Mouse (Mus musculus): Measurements from ENCODE around the gene 2310011J03Rik. TPM values are rescaled to one million over a fixed set of nuclear protein-coding genes. Genes with fewer than 3 reads are reported as not detected.
A peak's percentile ranks its signal among the peaks of the same experiment; 100 is the strongest.

Gene 2310011J03Rik
- total RNA-seq, 2 experiments from 2014 or later: 19.9 to 21.0 TPM

DNA sequence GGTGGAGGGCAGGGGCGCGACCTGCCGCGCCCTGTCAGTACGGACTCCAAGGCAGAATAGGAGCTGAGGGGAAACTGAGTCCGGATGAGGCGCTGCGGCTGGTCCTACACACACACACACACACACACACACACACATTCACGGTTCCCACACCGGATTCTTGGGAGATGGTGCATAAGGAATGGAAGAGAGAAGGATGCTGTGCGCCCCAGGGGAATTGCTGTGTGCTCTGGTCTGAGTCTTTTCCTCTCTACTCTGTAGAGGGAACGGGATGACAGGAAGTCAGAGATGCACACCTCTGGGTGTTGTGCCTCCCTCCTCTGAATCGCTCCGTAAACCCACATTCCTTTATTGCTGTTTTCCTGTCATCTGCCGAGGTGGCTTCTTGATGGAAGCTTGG is 21.0 kb downstream of the 2310011J03Rik start:
- no peak for DNase-seq (ENCODE audit: extremely low spot score in 1 of 2, low spot score in 2 of 2)
- intact Hi-C loops (cut with DNase I): no loop called here

DNA sequence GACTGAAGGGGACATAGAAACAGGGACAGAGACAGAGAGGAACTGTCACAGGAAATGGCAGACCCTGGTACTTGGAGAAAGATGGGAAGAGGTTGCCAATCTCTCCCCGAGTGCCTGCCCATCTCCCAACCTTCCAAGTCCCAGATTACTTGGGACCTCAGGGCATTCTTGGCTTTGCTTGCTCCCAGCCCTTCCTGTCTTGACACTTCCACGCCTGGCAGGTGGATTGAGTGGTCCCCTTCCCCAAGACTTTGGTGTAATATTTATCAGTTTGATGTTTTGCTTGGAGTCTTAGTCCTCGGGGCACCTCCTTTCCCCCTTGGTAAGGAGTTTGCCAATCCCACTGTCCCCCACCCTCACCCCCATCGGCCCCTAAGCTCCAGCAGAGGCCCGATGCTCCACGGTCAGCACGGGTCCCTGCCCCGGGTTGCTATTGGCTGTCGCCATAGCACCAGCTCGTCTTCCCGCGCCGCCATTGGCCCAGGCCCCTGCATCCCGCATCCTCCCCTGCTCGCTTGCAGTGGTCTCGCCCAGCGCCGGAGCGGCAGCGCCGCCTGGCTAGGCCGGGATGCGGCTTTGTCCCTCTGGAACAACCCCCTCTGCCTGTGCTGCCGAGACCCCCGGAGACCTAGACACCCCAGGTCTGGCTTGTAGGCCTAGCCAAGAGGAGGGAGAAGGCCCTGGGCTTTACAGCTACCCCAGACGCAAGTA is 21.6 kb downstream of the 2310011J03Rik start:
- intact Hi-C loops (cut with DNase I): no loop called here
- peak; percentile 92 to 94 for DNase-seq (ENCODE audit: extremely low spot score in 1 of 2, low spot score in 2 of 2)

DNA sequence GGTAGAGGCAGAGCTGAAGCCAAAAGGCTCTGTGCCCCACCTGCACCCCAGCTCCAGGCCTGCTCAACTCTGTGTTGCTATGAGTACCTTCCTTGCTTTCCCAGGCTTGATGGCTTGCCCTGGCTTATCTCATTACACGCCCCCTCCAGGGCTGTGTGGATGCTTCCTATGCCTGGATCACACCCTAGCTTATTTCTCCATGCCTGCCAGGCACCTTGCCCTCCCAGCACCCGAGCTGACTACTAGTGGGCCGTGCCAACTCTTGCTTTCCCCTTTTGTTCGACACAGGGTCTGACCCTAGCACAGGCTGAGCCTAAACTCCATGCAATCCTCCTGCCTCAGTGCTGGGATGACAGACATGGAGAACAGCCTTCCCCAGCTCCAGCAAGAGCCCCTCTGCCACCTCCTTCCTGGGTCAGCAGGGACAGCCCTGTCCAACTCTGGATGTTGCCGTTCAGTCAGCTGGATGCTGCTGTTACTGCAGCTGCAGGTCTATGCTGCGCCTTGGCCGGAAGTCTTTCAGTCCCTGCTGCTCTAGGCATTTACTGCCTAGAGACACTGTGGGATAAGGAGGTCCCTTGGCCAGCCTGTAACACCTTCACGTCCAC is 22.7 kb downstream of the 2310011J03Rik start:
- intact Hi-C loops (cut with DNase I): no loop called here

DNA sequence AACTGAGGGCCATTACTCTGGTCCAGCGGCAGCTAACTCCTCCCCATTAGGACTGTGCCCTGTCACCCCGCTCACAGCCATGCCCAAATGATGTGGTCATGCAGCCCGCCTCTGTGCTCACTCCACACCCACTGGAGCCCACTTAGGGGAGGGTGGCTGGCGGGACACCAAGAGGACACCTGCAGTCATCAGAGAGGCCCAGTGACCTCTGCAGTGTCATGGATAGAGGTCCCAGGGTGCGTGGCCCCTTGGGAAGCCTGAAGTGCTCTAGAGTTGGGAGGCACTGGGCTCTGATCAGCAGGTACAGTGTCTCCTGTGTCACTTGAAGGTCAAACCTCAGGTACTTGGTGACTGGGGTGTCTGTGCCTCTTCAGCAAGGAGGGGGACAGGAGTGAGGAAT is 23.5 kb downstream of the 2310011J03Rik start:
- no peak for DNase-seq (ENCODE audit: extremely low spot score in 1 of 2, low spot score in 2 of 2)
- intact Hi-C loops (cut with DNase I): no loop called here

More for the DNA sequence above, 22.7 kb downstream of the 2310011J03Rik start:
- DNase-seq (ENCODE audit: extremely low spot score in 1 of 2, low spot score in 2 of 2): no peak

DNA sequence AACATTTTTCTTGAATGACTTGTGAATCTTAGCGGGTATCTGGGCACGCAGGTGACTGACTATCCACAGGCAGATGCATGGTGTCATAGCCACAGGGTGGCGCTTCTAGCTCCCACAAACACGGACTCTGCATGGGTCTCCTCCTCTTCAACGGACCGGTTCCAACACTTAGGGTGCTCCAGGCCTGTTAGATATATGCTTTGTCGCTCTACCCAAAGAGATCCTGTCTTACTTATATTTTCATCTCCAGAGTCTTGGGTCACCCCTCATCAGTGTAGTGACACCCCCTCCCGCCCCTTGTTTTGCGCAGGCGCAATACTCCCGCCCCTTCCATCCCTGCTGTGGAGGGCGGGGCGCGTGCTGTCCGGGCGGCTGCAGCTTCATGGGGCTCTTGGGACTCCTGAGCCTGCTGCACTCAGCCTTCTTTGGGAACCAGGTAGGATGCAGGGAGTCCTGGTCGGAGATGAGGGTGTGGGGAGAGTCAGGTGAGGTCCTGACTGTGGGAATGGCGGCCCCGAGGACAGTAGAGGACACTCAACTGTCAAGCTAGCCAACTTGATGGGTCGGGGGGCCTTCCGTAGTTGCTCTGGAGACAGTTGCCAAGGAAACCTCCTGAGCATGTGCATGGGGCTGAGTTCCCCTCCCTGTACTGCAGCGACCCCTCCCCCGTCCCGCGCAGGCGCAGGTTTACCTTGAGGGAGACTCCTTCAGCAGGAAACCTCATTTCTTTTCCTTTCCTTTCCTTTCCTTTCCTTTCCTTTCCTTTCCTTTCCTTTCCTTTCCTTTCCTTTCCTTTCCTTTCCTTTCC is 24.5 kb downstream of the 2310011J03Rik start, which contains the start of gene Apc2:
Gene Apc2 (plus strand): TSS at position 360 of the 808 bp plus-strand sequence.
- intact Hi-C loops (cut with DNase I): no loop called here
- peak; percentile 79 to 83 for DNase-seq (ENCODE audit: extremely low spot score in 1 of 2, low spot score in 2 of 2)

DNA sequence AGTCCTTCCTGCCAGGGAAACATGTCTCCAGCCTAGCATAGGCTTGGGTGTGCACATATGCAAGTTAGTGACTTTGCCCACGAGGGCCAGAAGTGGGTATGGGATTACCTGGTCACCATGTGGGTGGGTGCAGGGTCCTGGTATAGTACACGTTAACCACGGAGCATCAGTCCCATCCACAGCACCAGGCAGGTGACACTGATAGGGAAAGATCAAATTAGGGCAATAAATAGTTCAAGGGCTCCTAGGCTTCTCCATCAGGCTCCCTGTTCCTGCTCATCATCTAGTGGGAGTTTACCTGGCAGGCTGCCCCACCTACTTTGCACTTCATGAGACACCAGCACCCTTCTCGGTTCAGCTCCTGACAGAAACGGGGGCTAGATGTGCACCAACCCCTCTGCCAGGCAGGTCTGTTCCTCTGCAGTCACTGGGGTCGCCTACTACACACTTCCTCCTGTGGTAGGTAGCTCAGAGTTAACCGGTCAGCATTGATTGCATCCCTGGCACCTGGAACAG is 25.5 kb downstream of the 2310011J03Rik start:
- intact Hi-C loops (cut with DNase I): no loop called here
- no peak for DNase-seq (ENCODE audit: extremely low spot score in 1 of 2, low spot score in 2 of 2)

DNA sequence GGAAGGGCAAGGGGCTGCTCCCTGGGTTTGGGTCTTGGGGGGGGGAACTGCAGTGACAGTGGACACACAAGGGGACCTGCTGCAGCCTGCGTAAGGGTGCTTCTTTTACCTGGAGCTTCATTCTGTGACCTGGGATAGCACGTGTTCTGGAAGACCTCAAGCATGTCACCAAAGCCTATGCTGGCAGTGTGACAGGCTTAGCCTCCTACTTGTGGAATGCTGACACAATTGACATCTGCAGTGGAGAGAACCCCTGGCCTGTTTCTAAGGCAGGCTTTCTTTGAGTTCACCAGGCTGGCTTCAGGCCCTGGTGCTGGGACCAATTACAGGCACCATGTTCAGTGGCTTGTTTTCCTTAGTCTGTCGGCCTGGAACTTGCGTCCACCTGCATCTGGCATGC is 26.0 kb downstream of the 2310011J03Rik start:
- no peak for DNase-seq (ENCODE audit: extremely low spot score in 1 of 2, low spot score in 2 of 2)
- intact Hi-C loops (cut with DNase I): no loop called here

DNA sequence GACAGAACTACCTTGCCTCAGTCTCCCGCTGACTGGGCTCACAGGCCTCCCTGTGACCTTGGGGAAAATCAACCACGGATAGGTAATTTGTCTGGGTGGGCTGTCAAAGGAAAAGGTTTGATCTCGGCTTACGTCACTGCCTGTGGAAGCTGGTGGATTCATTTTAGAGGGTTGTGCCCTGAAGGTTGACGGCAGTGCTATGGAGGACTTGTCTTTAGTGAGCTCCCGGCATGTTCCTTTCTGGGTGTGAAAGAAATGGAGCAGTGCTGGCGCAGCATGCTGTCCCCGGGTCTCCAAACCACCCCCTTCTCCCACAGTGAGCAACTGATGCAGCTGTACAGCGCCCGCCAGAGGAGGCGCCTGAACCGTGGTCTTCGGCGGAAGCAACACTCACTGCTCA is 27.0 kb downstream of the 2310011J03Rik start:
- intact Hi-C loops (cut with DNase I): no loop called here
- DNase-seq (ENCODE audit: extremely low spot score in 1 of 2, low spot score in 2 of 2): no peak

DNA sequence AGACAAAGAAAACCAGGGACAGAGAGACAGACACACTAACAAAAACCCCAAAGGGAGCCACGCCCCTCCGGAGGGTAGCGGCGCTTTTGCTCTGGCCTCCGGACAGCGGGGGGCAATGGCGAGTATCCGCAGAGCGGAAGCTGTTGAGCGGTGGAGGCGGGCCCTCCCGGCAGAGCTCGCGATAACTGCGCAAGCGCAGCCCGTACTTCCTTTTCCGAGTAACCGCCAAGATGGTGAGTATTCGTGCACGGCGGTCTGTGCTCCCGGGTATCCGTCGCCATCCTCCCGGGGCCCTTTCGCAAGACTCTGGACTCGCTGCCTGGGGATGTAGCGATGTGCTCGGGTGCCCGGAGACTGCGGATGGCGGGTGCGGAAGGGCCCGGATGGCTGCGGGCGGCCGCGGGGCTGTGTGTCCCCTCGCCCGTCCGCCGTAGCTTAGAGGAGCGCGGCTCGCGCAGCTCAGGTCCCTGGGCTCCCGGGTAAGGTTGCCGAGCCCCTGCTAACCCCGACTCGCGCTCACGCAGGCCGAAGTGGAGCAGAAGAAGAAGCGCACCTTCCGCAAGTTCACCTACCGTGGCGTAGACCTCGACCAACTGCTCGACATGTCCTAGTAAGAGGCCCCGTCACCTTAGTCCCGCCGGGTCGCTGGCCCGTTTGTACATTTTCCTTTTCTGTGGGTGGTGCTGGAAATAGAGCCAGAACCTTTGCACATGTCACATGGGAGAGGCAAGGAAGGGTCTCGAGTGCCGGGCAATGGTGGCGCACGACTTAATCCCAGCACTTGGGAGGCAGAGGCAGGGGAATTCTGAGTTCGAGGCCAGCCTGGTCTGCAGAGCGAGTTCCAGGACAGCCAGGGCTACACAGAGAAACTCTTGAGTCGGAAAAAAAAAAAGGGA is 27.8 kb downstream of the 2310011J03Rik start, which contains the start of gene Rps15:
Gene Rps15 (plus strand): TSS at position 203 of the 896 bp plus-strand sequence.
- intact Hi-C loops (cut with DNase I): no loop called here
- DNase-seq (ENCODE audit: extremely low spot score in 1 of 2, low spot score in 2 of 2): peak; percentile 92 to 99

DNA sequence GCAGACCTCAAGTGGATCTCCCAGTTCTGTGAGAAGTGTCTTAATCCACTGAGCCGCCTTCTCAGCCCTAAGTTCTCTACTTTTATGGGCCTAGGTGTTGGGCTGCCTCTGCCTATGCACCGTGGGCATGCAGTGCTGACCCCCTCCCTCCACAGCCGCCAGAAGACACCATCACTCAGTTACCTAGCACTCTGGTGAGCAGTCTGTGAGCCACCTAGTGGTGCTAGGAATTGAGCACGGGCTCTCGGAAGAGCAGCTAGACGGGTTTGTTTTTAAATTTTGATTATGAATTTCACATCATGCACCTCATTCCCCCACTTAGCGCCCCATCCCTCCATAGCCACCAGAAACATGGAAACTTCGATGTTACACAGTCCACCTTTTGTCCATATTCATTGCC is 31.7 kb downstream of the 2310011J03Rik start:
- intact Hi-C loops (cut with DNase I): no loop called here
- DNase-seq (ENCODE audit: extremely low spot score in 1 of 2, low spot score in 2 of 2): no peak

DNA sequence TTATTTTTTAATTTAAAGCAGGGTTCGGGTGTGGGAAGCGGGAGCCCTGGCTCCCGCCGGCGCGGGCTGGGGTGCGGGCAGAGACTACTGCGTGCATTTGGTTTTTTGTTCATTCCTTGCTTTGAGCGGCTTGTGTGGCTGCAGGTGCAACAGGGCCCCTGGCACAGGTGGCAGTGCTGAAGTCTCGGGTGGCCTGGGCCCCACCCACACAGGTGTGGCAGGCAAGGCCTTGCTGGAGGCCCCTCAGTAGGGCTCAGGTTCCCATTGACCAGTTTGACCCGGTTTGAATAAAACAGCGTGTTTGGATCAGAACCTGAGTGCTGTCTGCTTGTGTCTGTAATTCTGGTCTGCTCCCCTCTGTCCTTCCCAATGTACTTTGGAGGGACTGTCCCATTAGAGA is 32.2 kb downstream of the 2310011J03Rik start:
- intact Hi-C loops (cut with DNase I): no loop called here
- DNase-seq (ENCODE audit: extremely low spot score in 1 of 2, low spot score in 2 of 2): no peak

DNA sequence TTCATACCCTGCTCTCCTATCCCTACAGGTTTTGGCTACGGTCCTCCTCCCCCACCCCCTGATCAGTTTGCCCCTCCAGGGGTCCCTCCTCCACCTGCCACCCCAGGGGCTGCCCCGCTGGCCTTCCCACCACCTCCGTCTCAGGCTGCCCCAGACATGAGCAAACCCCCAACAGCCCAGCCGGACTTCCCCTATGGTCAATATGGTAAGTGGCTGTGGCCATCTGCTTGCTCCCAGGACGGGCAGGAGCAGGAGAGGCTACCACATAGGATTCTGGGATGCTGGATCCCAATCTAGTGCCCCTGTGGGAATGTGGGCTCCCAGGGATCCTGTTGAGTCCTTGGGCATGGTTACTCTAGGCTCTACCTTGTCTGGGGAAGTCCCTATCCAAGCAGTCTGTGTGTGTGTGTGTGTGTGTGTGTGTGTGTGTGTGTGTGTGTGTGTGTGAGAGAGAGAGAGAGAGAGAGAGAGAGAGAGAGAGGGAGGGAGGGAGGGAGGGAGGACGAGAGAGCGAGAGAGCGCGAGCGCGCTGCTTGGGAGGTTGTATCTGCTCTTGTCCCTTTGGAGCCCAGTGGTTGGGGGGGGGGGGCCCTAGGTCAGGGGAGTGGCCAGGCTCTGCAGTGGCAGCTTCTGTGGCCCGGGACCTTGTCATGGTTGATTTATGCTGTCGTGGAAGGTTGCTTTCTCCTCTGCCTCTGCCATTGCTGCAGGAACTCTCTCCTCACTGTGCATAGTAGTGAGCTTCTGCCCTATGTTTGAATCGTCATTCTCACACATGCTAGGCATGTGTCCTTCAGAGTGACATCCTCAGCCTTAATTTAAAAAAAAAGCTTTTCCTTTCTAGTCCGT is 34.9 kb downstream of the 2310011J03Rik start:
- no peak for DNase-seq (ENCODE audit: extremely low spot score in 1 of 2, low spot score in 2 of 2)
- intact Hi-C loops (cut with DNase I): no loop called here

DNA sequence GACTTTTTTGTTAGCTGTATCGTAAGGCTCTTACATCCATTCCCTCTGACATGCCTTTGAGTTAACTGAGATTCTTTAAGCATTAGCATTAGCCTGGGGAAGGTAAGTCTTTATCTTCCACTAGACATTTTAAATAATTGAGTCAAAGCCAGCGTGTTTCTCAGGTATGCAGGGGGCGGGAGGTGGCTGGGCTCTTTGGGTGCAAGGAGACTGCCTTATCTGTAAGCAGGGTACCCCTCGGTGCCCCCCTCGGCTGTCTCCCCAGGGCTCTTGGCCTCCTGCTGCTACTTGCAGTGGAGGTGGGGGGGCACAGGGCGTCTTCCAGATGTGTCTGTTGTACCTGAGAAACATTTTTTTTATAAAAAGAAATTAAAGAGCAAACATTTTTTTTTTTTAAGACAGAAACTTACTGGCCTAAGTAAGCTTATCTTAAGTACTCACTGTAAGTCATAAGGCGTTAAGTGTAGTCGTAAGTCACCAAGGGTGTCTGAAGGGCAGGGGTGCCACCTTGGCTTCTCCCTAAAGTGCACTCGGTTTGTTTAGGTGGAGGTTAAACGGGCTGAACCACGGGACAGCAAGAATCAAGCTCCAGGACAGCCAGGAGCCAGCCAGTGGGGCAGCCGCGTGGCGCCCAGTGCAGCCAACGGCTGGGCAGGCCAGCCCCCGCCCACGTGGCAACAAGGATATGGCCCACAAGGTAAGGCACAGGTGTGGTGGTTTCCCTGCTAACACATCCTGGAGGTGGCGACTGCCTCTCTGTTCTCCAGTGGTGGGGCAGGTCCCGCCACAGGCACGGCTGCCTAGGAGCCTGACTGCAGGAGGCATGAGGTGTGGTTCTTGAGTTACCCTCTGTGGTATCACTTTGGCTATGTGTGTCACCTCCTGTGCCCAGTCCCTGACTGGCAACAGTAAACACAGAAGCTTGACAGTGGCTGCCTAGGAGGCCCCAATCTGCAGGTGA is 37.6 kb downstream of the 2310011J03Rik start:
- no peak for DNase-seq (ENCODE audit: extremely low spot score in 1 of 2, low spot score in 2 of 2)
- intact Hi-C loops (cut with DNase I): no loop called here

DNA sequence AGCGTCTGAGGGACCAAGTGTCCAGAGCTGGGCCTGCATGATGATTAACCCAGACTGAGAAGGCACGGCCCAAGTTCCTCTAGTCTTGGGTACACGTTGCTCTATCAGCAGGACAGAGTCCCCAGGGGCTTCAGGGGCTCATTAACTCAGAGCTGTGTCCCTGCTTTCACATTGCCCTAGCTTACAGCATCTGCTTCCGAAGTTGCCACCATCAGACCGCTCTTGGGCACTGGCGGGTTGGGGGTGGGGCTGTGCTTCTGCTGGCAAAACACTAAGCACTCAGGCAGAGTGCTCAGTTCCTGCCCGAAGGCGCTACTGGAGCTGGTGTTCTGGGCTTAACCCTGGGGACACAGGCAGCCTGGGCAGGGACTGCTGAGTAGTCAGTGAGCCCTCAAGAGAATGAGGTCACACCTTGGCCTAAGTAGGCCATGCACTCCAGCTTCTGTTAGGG is 38.4 kb downstream of the 2310011J03Rik start:
- intact Hi-C loops (cut with DNase I): no loop called here

DNA sequence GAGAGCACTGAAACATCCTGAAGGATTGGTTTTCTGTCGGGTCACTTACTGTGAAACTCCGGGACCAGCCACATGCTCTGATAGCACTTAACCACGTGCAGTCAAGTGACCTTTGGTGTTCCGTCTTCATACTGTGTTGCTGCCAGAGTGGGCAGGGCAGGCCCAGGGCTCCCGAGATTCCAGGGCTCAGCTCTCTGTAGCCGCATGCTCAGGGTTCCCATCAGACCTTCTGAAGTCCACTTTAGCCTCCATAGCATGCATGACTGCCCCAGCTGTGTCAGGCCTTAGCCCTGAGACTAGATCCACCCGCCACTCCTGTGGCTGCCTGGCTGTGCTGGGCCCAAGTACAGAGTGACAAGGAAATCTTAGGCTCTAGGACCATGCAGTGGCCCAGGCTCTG is 39.0 kb downstream of the 2310011J03Rik start:
- DNase-seq (ENCODE audit: extremely low spot score in 1 of 2, low spot score in 2 of 2): no peak

More for the DNA sequence above, 38.4 kb downstream of the 2310011J03Rik start:
- no peak for DNase-seq (ENCODE audit: extremely low spot score in 1 of 2, low spot score in 2 of 2)

DNA sequence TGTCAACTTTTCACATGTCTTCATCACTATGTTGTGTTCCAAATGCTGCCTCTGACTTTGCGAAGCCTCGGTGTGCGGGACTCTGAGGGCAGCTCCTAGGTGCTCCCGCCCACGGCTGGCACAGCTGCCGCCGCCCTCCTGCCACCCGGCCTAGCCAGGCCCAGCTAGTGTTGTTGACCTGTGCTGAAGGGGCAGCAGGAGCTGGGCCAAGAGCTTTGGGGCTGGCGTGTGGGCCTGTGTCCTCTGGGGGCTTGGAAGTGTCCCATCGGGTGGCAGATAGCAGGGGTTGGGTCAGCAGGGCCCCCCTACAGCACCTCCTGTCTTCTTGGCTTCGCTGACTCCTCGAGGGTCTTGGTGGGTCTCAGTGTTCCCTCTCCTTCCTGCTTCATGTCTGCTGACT is 41.1 kb downstream of the 2310011J03Rik start:
- intact Hi-C loops (cut with DNase I): no loop called here
- DNase-seq (ENCODE audit: extremely low spot score in 1 of 2, low spot score in 2 of 2): no peak

More for the DNA sequence above, 39.0 kb downstream of the 2310011J03Rik start:
- intact Hi-C loops (cut with DNase I): no loop called here
